Mouse (Mus musculus) gastrocnemius, postnatal 25 days (tissue): ENCODE measurements around the gene Urad. TPM values are rescaled to one million over a fixed set of nuclear protein-coding genes. Genes with fewer than 3 reads are reported as not detected.

ENCODE experiments used
- DNase-seq: peaks from one replicate; pipeline ENCODE4 v3.0.0; 2022
- total RNA-seq, 2 experiments: library from RNA; stranded (reverse); gene quantifications; 1 replicate in 1 of 2; 2 replicates in 1 of 2; pipeline ENCODE4 v1.2.3; 2021

The Urad gene
- total RNA-seq, 2 experiments from 2014 or later, result not detected

- no peak for DNase-seq
These were observed 3.7 kb upstream of the Urad start for GRCm38 (mm10) chr5:147325931-147326330.

DNA sequence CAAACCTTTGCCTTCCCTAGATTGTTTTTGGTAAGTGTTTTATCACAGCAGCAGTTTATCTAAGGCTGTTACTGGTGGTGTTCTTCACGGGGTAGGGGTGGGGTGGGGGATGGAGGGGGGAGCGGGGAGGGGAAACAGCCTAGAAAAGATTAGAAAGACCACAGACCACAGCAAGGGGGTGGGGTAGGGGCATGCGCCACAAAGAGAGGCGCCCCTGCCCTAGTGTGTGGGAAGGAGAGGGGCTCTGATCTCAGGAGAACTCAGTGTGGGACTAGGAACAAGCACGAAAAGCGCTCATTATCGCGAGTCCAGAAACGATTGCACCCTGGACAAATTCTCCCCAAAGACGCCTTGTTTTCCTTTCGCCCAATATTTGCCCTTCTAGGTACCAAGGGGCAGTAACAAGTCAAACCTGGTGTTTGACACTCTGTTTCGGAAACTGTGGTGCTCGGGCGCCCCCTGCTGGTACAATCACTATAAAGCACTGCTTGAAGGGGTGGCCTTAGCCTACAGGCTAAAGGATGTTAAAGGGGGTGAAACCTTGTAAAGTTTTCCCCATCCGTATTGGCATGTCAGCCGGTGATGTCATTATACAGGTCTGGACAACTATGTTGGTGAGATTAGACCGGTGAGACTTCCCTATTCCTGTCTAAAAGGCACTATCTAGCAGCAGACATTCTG, 1.1 kb upstream of the Urad start:
- no peak for DNase-seq

- no peak for DNase-seq
These were observed 2.6 kb downstream of the Urad start for GRCm38 (mm10) chr5:147319653-147320052.

DNA sequence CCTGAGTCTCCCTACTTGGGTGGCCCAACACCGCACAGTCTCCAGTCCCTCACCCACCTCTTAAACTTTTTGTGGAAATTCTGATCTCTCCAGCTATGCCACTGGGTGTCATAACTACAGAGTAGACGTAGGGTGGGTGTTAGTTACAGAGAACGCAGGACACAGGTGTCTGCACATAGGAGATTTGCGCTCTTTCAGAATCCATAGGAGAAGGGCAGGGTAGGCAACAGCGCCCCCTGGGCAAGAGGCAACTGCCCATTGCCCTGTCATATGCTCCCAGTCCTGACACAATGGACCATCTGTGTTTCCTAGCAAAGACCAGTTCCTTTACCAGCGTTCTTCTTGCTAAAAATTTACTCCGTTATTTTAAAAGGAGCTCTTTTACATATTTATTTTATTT, 4.2 kb downstream of the Urad start:
- no peak for DNase-seq

- no peak for DNase-seq
These were observed 4.9 kb downstream of the Urad start for GRCm38 (mm10) chr5:147317321-147317720.

DNA sequence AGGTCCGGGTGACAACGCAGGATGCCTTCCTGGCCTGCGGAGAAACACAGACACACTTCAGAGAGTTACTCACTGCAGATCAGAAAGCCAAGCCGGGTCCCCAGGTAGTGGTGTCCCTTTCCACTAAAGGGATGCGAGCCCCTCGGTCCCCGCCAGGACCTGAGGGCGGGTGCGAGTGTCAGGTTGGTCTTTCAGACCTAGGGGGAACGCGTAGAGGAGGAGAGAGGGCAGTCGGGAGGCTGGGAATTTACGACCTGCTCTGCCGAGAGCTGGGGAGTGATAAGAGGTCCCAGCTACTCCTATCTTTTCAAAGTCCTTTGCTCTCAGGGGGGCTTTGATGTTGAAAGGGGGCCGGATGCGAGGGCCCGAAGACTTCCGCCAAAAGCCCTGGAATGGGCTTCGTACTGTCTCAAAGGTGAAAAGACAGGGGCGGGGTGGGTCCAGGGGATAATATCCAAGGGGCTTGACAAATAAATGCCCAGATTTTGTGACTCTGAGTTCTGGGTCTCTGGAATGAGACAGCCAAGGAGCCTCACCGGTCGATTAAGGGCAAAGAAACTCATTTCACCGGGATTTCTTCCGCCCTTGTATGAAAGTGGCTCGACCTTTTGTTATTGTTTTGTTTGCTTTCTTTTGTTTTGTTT, 6.7 kb downstream of the Urad start:
- DNase-seq, result no peak

DNA sequence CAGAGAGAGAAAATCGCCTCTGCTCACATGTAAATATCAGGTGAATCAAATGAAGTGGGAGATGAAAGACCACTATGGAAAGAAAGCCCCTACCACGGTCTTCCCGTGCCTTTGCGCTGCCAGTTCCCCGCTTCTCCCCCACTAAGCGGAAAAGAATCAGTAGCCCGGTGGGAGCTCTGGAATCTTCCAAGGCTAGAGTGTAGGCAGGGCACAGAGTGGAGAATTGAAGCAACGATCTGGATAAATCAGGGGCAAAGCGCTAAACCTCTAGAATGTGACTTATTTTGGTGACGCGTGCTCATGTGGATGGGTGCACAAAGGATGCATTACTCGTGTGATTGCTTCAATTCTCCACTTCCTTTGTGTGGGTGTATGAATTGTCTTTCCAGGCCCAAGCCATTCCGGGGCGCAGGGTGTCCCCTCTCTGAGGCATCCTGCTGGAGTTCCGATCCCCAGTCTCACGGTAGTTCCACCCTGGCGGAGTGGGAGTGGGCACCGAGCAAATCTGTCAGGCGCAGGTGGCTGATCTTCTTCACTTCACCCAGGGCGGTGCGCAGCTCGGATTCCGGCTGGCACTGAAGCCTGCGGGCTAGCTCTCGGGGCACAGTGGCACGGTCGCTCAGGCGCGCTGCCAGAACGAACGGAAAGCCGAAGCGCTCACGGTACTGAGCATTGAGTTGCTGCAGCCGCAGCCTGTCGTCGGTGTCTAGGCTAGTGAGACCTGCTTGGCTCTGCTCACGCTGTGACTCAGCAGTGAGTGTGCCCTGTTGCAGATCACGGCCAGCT, 7.4 kb downstream of the Urad start:
- DNase-seq, result no peak

- DNase-seq, result no peak
These were observed 9.2 kb downstream of the Urad start for GRCm38 (mm10) chr5:147312830-147313685.

- no peak for DNase-seq
These were observed 12.5 kb downstream of the Urad start for GRCm38 (mm10) chr5:147309786-147310185.

- DNase-seq, result no peak
These were observed 13.8 kb downstream of the Urad start for GRCm38 (mm10) chr5:147308451-147308850.

DNA sequence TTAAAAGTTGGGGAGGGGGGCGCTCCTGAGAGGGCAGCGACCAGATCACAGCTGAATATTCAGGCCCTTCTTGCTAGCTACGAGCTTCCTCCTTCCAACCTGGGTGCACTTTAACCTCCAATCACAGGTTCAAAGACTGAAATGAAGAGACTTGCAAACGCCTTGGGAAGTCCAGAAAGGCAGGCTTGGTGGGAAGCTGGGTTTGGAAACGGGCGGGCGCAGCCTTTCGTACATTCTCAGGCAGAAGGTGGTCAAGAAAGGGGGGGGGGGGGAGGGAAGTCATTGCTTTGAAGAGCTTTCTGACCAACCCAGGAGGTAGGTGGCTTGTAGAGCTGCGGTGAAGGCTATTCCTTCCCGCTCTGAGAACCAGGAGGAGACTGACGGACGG, 14.8 kb downstream of the Urad start:
- no peak for DNase-seq

GRCm38 (mm10) chr5:147306638-147307397, 15.4 kb downstream of the Urad start, which contains the start of gene Cdx2:
Gene Cdx2 (minus strand): TSS chr5:147307270.
- no peak for DNase-seq

GRCm38 (mm10) chr5:147305856-147306637, 16.2 kb downstream of the Urad start:
- DNase-seq, result no peak

- no peak for DNase-seq
These were observed 17.1 kb downstream of the Urad start for GRCm38 (mm10) chr5:147305166-147305565.

GRCm38 (mm10) chr5:147304276-147305155, 17.7 kb downstream of the Urad start:
- DNase-seq, result no peak

DNA sequence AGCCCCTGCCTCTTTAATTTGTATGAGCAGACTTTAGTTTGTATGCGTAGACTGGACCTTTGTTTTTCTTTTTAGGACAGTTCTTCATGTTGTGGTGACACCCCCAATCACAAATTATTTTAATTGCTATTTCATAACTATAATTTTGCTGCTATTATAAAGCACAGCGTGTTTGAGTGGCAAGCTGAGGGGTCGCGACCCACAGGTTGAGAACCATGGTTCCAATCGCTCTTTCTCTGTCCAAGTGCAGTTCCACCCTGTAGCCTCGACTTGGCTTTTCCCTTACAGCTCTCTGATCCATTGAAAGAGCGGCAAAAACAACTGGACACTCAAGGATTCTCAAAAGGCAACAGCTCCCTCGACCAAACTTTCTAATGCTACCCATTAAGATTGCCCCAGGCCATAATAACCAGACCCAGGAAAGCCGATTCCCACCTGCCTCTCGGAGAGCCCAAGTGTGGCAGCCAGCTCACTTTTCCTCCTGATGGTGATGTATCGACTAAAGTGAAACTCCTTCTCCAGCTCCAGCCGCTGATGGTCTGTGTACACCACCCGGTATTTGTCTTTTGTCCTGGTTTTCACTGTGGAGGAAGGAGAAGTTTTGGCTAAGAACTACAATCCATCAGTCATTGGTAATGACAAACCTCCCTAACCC, 19.4 kb downstream of the Urad start:
- no peak for DNase-seq

GRCm38 (mm10) chr5:147302141-147302540, 20.1 kb downstream of the Urad start:
- no peak for DNase-seq

- no peak for DNase-seq
These were observed 20.5 kb downstream of the Urad start for GRCm38 (mm10) chr5:147301781-147302070.
